Mouse (Mus musculus) hindbrain, embryonic 14.5 days (tissue): ENCODE results near the gene Mark4. TPM values are rescaled to one million over a fixed set of nuclear protein-coding genes. Genes with fewer than 3 reads are reported as not detected.
A peak's percentile ranks its signal among the peaks of the same experiment; 100 is the strongest.

Source experiments
- ATAC-seq: fragments of 200-750 bp; cut with Nextera tagmentation; 2 replicates; pipeline ENCODE4 v1.8.0; 2017; ENCODE audit warnings: moderate number of reproducible peaks, mild to moderate bottlenecking, moderate TSS enrichment, moderate library complexity; ENCODE audit not compliant: low FRiP score
- DNase-seq: peaks from one replicate; pipeline ENCODE4 v3.0.0-alpha.2; 2015; ENCODE audit warnings: low spot score
- H3K27ac ChIP-seq: fragments of 300-500 bp; sonication (generic); 2 replicates; pipeline ENCODE4 v1.5.1; 2014; ENCODE audit warnings: mild to moderate bottlenecking, moderate library complexity
- H3K27me3 ChIP-seq: fragments of 300-500 bp; sonication (generic); 2 replicates; pipeline ENCODE4 v1.6.1; 2014; ENCODE audit warnings: mild to moderate bottlenecking, low read length, mixed read lengths; ENCODE audit not compliant: control insufficient read depth, insufficient read depth
- H3K36me3 ChIP-seq: fragments of 300-500 bp; sonication (generic); replicated peaks from 2 replicates; pipeline ENCODE4 v1.6.1; 2014; ENCODE audit not compliant: control insufficient read depth, insufficient read depth
- H3K4me1 ChIP-seq: fragments of 300-500 bp; sonication (generic); replicated peaks from 2 replicates; pipeline ENCODE4 v1.6.1; 2014; ENCODE audit warnings: antibody characterized with exemption, low read length, mixed read lengths; ENCODE audit not compliant: control insufficient read depth, insufficient read depth
- H3K4me2 ChIP-seq: fragments of 300-500 bp; sonication (generic); replicated peaks from 2 replicates; pipeline ENCODE4 v1.6.1; 2014; ENCODE audit warnings: mild to moderate bottlenecking, moderate library complexity
- H3K4me3 ChIP-seq: fragments of 300-500 bp; sonication (generic); replicated peaks from 2 replicates; pipeline ENCODE4 v1.5.1; 2014; ENCODE audit warnings: mild to moderate bottlenecking, low read length
- H3K9ac ChIP-seq: fragments of 300-500 bp; sonication (generic); 2 replicates; pipeline ENCODE4 v1.6.1; 2014
- H3K9me3 ChIP-seq: fragments of 300-500 bp; sonication (generic); 2 replicates; pipeline ENCODE4 v1.6.1; 2016; ENCODE audit warnings: low read length; ENCODE audit not compliant: control insufficient read depth
- WGBS: fragments of 180-500 bp; shearing (Covaris S2); extraction: QIAGEN DNeasy Blood & Tissue Kit; methylation state at CpG from one replicate; pipeline ENCODE4 v1.1.7; 2014; 5-methylcytosine and 5-hydroxymethylcytosine counted together
- polyA plus RNA-seq: library from polyadenylated mRNA; unstranded; fragments of >200 nt; fragmentation: Nextera tagmentation; extraction: Ambion mirVana; gene quantifications from 2 replicates; pipeline ENCODE4 v1.2.1, GENCODE M21; 2014

Mark4 gene
- polyA plus RNA-seq, 1 experiment from 2014 or later: 19.2 TPM

- ATAC-seq (no peak), DNase-seq (no peak)
- Histone ChIP-seq H3K4me3 (no peak overlapping the region), H3K36me3 (peaks cover 69% of the 10 kb centered on the region), H3K9me3 (no peaks in the 10 kb centered on the region), H3K27ac (no peak overlapping the region), H3K27me3 (no peaks in the 10 kb centered on the region), H3K9ac (no peak overlapping the region), H3K4me2 (no peak overlapping the region), H3K4me1 (no peaks in the 10 kb centered on the region)
- 87% methylated on average over 12 of the region's 12 CpGs for WGBS
Measured at GRCm38 (mm10) chr7:19449165-19449564, 9.5 kb downstream of the Mark4 start.

DNA sequence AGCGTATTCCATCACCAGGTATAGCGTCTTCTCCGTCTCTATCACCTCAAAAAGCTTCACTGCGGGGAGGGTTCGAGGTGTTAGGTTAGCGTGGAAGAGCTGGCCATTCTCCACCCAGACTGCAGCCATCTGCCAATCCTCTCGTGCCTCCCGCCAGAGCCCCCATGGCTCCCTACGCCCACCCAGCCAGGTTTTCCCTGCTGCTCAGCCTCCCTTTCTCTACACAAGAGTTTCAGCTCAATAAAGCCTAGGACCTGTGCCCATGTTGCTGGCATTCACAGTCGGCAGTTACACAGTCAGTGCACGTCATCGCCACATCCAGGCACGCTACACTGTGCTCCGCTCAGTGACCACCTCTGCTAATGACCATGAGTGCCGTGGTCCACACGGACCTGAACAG lies 10.9 kb downstream of the Mark4 start:
- Histone ChIP-seq H3K27ac (no peak overlapping the region), H3K36me3 (peaks cover 80% of the 10 kb centered on the region), H3K4me1 (no peaks in the 10 kb centered on the region), H3K4me2 (no peak overlapping the region), H3K4me3 (no peak overlapping the region), H3K27me3 (no peaks in the 10 kb centered on the region), H3K9ac (no peak overlapping the region), H3K9me3 (no peaks in the 10 kb centered on the region)
- DNase-seq: no peak
- ATAC-seq: no peak
- WGBS: 93% methylated on average over 15 of the region's 16 CpGs

- peaks cover 87% of the 10 kb centered on the region for H3K36me3 ChIP-seq
- no peaks in the 10 kb centered on the region for H3K9me3 ChIP-seq
- H3K9ac ChIP-seq: no peak overlapping the region
- H3K4me3 ChIP-seq: no peak overlapping the region
- no peak for ATAC-seq
- no peak overlapping the region for H3K4me2 ChIP-seq
- WGBS: 89% methylated on average over 12 of the region's 12 CpGs
- DNase-seq: no peak
- no peaks in the 10 kb centered on the region for H3K27me3 ChIP-seq
- H3K4me1 ChIP-seq: no peaks in the 10 kb centered on the region
- H3K27ac ChIP-seq: no peak overlapping the region
Measured at GRCm38 (mm10) chr7:19444801-19445200, 13.8 kb downstream of the Mark4 start.

DNA sequence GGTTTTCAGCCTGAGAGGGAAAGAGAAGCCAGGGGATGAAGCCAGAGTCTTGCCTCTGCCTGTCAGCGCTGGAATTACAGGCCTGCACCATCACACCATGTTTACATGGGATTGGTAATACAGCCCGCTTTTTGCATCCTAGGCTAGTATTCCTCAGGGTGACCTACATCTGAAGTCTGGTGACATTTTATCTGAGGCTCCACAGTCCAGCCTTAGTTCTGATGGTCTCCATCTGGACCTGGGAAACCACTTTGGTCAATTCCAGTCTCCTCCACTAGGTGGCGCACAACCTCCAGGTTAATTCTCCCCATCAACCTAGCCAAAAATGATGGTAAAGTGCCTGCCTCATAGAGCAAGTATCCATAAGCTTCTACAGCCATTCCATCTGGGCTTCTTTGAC lies 15.3 kb downstream of the Mark4 start:
- DNase-seq (peak; percentile 94), ATAC-seq (no peak)
- H3K27ac ChIP-seq: no peak overlapping the region
- no peak overlapping the region for H3K4me3 ChIP-seq
- peaks cover 83% of the 10 kb centered on the region for H3K36me3 ChIP-seq
- H3K4me2 ChIP-seq: no peak overlapping the region
- H3K27me3 ChIP-seq: no peaks in the 10 kb centered on the region
- H3K4me1 ChIP-seq: no peaks in the 10 kb centered on the region
- no peak overlapping the region for H3K9ac ChIP-seq
- WGBS: 48% methylated on average over 3 of the region's 3 CpGs
- no peaks in the 10 kb centered on the region for H3K9me3 ChIP-seq

DNA sequence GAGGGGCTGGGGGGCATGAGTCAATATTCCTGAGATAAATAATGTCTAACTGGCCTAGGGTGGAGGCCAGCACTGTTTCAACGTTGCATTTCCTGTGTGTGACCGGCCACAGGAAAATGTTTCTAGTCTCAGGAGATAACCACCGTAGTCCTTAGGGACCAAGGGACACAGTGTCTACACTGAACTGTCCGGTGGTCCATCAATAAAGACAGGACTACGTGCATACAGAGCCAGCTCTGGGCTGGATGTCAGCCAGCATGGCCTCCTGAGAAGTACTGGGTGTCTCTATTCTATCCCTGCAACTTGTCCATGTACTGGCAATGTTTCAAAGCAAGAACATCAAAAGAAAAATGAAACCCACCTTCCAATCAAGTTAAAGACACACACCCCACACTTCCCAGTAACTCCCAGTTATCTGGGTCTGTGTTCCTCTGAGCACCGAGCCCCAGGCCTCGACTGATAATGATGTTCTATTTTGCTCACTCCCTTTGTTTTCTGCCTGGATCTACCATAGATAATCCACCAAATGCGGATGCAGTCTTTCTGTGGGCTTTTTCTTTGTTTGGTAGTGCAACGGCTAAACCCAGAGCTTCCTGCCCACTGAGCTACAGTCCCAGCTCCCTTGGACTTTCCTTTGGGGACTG lies 17.1 kb downstream of the Mark4 start:
- ATAC-seq (no peak), DNase-seq (no peak)
- Histone ChIP-seq H3K4me2 (no peak overlapping the region), H3K36me3 (peaks cover 86% of the 10 kb centered on the region), H3K9me3 (no peaks in the 10 kb centered on the region), H3K4me3 (no peak overlapping the region), H3K27ac (no peak overlapping the region), H3K4me1 (no peaks in the 10 kb centered on the region), H3K27me3 (no peaks in the 10 kb centered on the region), H3K9ac (no peak overlapping the region)
- WGBS: 83% methylated on average over 9 of the region's 9 CpGs

DNA sequence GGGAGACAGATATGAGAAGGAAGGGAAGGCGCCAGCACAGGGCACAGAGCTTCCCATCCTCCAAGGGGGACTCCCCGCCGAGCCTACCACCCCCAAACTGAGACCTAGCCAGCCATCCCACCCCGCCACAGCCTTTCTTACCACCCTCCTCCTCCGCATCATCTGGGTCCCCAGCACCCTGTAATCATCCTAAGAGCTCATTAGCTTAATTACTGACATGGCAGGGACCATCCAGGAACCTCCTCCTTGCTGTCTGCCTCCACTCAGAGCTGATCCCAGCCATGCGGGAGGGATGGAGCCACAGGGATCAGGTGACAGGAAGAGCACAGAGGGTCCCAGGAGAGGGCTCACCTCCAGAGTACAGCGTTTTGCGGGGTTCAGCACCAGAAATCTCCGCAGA lies 21.6 kb downstream of the Mark4 start:
- Histone ChIP-seq H3K9me3 (no peaks in the 10 kb centered on the region), H3K4me3 (no peak overlapping the region), H3K4me1 (no peaks in the 10 kb centered on the region), H3K9ac (no peak overlapping the region), H3K4me2 (no peak overlapping the region), H3K27me3 (no peaks in the 10 kb centered on the region), H3K27ac (no peak overlapping the region), H3K36me3 (peaks cover 94% of the 10 kb centered on the region)
- ATAC-seq (no peak), DNase-seq (no peak)
- 87% methylated on average over 9 of the region's 9 CpGs for WGBS

- H3K27me3 ChIP-seq: no peaks in the 10 kb centered on the region
- no peak overlapping the region for H3K4me2 ChIP-seq
- H3K36me3 ChIP-seq: peaks cover 94% of the 10 kb centered on the region
- no peak overlapping the region for H3K27ac ChIP-seq
- H3K4me3 ChIP-seq: no peak overlapping the region
- DNase-seq (no peak), ATAC-seq (no peak)
- no peaks in the 10 kb centered on the region for H3K9me3 ChIP-seq
- no peaks in the 10 kb centered on the region for H3K4me1 ChIP-seq
- WGBS: 97% methylated on average over 2 of the region's 2 CpGs
- H3K9ac ChIP-seq: no peak overlapping the region
Measured at GRCm38 (mm10) chr7:19436276-19436675, 22.3 kb downstream of the Mark4 start.

DNA sequence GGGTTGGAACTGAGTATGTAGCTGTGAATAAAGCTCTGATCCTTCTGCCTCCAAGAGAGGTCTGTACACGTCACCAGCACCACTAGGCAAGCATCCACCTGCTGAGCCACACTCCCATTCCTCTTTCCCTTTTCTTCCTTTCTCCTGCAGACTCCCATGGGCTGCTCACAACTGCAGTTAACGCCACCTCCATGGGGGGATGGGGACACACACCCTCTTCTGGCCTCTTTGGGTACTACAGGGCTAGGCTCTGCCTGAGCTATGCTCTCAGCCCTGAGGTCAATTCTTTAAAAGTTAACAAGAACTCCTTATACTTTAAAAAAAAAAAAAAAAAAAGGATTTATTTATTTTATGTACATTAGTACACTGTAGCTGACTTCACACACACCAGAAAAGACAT lies 26.1 kb downstream of the Mark4 start:
- 96% methylated on average over 2 of the region's 2 CpGs for WGBS
- Histone ChIP-seq H3K9me3 (no peaks in the 10 kb centered on the region), H3K4me3 (no peak overlapping the region), H3K4me1 (no peaks in the 10 kb centered on the region), H3K27ac (no peak overlapping the region), H3K27me3 (no peaks in the 10 kb centered on the region), H3K36me3 (peaks cover 99% of the 10 kb centered on the region), H3K4me2 (no peak overlapping the region), H3K9ac (no peak overlapping the region)
- DNase-seq (no peak), ATAC-seq (no peak)

GRCm38 (mm10) chr7:19430402-19430801 lies 28.2 kb downstream of the Mark4 start:
- H3K4me2 ChIP-seq: no peak overlapping the region
- H3K4me3 ChIP-seq: no peak overlapping the region
- no peak for ATAC-seq
- DNase-seq: no peak
- H3K27me3 ChIP-seq: no peaks in the 10 kb centered on the region
- no peaks in the 10 kb centered on the region for H3K9me3 ChIP-seq
- no peaks in the 10 kb centered on the region for H3K4me1 ChIP-seq
- H3K27ac ChIP-seq: no peak overlapping the region
- 94% methylated on average over 6 of the region's 6 CpGs for WGBS
- no peak overlapping the region for H3K9ac ChIP-seq
- peaks cover 100% of the 10 kb centered on the region for H3K36me3 ChIP-seq

GRCm38 (mm10) chr7:19429726-19430125 lies 28.9 kb downstream of the Mark4 start:
- ATAC-seq: no peak
- Histone ChIP-seq H3K36me3 (peaks cover 100% of the 10 kb centered on the region), H3K27ac (no peak overlapping the region), H3K4me2 (no peak overlapping the region), H3K9ac (no peak overlapping the region), H3K9me3 (no peaks in the 10 kb centered on the region), H3K4me3 (no peak overlapping the region), H3K27me3 (no peaks in the 10 kb centered on the region), H3K4me1 (no peaks in the 10 kb centered on the region)
- no peak for DNase-seq
- WGBS: 67% methylated on average over 8 of the region's 8 CpGs
